Mouse (Mus musculus) urinary bladder, postnatal 4 days (tissue): ENCODE results near the gene Glo1.

Experiments used
- DNase-seq, 2 experiments: peaks; one replicate each; pipeline ENCODE4 v3.0.0; 2021 to 2022; ENCODE audit warnings: low spot score in 2 of 2

Glo1 gene

GRCm38 (mm10) chr17:30536651-30537050 lies 90.0 kb downstream of the Glo1 start:
- no peak for DNase-seq
